Mouse (Mus musculus): ENCODE results near the gene Pafah1b1.

Pafah1b1 gene

DNA sequence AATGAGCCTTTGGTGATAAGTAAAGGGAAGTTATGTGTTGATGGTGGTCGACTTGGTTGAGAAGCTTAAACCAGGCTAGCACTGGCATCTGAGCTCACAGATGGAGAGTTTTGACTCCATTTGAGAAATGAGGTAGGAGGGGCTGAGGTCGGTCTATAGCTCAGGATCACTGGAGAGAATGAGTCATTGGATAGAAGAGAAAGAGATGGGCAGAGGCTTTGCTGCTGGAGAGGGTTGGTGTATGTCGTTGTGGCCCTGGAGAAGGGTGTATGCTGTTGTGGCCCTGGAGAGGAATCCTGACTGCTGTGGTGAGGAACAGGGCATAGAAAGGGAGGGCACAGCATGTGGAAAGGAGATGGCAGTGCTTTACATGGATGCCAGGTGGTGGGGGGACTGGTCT lies 68.5 kb downstream of the Pafah1b1 start:
- no peak for DNase-seq

DNA sequence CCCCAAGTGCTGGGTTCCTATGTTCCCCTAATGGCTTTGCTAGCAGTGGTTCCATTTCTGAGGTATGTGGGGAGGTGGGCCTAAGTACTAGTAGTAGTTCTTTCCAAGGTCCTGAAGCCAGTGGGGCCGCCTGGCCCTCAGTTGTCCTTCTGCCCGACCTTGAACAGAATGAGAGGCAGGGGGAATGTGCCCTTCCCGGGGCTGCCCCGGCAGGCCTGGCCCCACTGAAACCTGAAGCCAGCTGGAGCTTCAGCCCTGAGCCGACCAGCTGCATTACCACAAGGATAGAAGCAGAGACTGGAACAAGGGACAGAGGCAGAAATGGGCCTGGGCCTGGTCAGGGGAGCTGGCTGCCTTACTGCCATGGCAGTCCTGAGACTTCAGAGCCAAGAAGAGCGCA lies 71.1 kb downstream of the Pafah1b1 start:
- DNase-seq, result no peak

DNA sequence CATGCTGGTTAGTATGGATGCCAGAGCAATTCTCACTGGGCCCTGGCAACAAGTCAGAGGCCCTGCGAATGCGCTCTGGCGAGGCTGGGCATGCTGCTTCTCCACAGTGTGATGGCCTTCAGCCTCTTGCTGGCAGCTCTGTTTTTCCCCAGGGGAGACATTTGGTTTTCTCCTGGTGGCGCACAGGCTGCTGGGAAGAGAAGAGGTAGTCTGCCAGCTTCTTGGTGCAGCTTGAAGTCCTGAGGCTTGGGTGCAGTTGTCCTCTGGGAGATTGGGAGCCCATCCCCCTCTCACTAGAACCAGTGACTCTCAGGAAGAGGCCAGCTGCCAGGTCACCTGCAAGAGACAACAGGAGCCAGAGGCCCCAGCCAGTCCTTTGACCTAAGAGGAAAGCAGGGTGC lies 71.7 kb downstream of the Pafah1b1 start:
- DNase-seq, result peak; percentile 66

DNA sequence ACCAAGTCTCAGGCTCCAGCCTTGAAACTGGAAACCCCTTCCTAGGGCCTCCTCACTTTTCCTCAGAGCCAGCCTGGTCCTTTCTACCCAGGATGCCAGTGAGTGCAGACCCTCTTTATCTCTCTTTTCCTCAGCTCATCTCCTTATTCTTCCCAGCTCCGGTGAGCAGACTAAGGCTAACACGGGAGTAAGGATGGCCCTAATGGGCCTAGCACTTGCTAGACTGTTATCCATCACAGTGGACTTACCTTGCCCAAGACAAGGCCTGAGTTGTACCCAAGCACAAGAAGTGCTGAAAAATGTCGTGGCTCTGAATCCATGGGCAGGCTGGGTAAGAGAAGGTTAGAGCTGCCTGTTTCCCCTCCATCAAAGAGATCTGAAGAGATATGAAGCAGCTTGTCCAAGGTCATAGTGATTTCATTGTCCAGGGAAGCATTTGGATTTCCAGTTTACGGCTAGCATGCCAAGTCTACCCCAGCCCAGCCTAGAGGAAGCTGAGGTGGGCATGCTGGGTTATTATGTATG lies 73.8 kb downstream of the Pafah1b1 start:
- peak; percentile 28 for DNase-seq

DNA sequence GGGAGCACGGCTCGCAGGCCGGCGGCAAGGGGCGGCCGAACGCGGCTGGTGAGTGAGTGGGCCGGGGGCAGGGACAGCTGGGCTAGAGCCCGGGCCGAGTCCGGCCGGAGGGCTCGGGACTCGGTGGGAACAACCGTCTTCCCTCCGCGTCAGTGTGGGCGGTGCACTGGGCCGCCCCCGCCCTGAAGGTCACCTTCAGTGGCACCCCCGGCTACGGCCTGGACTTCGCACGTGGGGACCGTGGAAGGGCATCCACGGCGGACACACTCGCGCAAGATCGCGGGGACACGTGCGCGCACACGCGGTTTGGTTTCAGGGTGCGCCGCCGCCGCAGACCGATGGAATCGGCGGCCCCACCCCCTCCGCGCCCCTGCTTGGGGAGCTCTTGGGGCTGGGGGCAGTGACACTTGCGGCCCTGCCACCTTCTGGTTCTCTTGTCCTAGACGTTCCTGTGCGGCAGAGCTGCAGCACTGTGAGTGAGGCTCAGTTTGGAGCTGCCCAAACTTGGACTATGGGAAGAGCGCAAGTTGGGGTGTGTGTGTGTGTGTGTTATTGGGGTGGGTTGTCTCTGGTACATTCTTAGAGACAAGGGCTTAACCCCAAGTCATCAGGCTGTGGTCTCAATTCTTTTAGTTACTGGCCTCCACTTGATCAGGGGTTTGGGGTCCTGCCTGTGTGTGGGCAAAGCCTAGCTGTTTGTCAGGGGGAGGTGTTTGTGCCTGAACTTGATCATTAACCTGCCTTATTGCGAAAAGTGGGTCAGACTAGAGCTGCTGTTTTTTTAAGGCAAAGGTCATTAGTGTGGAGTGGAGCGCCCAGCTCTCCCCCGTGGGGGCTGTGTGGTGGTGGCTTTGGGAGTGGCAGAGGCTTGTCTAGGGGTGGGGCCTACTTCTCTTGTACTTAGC lies 74.6 kb downstream of the Pafah1b1 start:
- DNase-seq, result peak; percentile 61

DNA sequence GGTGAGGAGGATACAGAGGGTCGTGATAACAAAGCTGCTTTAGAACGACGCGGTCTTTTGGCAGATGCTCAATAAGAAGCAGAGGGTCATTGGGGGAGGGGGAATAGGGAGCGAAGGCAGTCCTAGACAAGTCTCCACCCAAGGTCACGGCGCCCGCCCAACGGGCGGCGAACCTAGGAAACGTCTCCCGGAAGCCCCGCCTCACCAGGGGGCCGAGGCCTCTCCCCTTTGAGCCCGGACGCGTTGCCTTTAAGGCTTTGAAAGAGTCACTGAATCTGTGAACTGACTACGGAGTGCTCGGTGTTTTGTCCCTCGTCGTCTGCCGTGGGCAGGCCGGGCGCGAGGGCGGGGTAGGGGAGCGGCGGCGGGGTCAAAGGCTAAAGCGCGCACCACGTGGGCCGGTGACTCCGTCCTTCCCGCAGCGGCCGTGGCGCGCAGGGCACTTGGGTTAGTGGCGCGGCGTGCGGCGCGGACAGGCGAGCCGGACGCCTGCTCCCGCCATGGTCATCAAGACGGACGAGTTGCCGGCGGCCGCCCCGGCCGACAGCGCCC lies 75.3 kb downstream of the Pafah1b1 start, which contains the start of gene Cluh:
Gene Cluh (plus strand): TSS at position 401 of the 552 bp plus-strand sequence.
- peak; percentile 96 for DNase-seq

DNA sequence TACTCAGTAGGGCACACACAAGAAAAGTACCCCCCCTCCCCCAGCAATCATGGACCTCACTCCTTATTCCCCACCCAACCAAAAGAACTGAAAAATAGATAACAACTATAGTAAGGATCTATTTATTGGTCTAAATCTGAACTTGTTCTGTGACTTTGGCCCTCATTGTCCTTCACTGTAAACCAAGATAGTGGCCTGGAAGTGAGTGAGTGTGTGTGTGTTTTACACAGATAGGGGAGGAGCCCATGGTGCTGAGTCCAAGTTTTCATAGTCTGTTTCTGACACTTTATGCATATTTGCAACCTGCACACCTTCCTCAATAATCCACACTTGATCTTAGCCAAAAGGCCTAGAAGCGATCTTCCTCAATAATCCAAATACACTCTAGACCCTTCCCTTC lies 75.8 kb downstream of the Pafah1b1 start:
- no peak for DNase-seq

DNA sequence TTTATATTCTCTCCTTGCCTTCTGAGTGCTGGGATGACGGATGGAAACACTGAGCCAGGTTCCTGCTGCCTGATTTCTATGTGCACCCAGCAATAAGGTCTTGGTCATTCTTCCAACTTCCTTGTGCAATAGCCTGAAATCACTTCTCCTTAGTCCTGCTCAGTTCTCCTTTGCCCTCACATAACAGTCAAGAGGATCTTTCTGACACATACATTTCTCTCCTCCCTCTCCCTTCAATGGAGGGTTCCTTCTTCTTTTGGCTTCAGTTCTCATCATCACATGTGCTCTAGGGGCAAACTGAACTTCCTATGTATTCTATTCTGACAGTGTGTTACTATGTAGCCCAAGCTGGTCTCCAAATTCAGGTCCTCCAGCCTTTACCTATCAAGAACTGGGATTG lies 76.5 kb downstream of the Pafah1b1 start:
- DNase-seq, result peak; percentile 29

DNA sequence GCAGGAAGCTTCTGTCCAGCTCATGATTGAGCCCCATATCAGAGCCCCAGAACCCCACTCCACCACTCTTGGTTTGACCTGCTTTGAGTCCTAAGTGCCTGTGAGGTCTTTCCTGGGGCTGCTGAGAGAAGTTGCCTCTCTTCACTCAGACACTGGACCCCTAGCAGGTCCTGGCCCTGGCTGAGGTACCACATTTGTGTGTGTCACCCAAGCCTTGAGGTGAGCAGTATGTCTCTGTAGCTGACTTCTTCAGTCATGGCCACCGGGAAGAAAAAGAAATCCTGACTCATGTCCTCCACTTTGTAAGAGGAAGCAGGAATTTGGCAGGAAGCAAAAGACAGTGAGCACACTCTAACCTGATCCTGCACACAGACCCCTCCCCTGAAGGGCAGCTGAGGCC lies 84.8 kb downstream of the Pafah1b1 start:
- DNase-seq, result peak; percentile 34

DNA sequence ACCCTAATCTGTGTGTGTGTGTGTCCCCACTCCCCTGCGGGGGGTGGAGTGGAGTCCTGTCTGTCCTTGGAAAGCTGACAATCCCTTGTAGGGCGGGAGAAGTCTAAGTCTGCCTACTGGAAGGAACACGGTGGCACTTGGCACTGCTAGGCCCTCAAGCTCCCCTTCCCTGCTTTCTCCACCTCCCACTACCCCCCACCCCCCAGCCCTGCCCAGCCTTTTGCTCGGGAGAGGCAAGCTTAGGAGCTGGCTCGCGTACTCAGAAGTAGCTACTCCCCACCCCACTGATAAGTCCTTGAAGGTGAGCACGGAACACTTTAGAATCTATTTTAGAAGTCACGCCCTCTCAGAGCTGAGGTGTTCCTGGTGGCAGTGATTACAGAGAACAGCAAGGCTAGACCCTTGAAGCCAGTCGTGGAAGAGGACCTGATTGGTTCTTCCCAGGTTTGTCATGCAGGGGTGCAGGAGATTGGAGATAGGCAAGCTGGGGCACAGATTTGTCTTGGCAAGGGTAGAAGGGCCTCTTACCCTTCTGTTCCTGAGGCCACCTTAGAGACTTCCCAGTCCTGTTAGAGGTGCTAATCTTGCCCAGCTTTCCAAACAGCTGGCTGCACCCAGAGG lies 85.6 kb downstream of the Pafah1b1 start:
- DNase-seq, result peak; percentile 57

DNA sequence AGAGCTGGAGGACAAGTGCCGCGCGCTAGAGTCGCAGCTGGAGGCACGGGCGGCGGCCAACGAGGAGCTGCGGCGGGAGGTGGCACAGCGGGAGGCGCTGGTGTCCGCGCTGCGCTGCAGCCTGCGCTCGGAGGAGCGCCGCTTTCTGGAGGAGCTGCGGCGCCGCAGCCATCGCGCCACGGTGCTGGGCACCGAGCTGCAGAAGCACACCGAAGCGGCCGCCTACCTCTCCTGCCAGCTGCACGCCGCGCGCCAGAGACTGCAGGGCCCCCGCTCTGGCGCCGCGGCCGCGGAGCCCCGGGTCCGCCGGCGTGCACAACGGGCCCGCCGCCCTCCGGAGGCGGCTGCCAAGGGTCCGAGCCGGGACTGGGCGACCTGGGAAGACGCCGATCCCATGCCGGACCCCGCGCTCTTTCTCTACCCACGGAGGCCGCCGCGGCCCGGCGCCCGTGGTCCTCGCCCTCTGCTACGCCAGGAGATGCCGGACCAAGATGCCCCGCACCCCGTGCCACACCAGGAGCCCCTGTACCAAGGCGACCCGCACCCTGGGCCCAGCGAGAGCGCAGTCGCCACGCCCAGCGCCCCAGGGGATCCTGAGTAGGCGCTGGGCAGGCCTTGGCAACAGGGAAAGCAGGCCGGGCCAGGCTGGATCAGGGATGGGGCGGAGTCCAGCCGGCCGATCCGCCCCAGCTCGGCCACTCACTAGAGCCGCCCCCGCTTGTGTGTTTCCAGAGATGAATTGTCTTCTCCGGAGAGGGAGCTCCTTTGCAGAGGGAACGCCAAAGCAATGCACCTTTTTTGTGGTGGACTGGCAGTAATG lies 86.3 kb downstream of the Pafah1b1 start:
- DNase-seq, result peak; percentile 85

DNA sequence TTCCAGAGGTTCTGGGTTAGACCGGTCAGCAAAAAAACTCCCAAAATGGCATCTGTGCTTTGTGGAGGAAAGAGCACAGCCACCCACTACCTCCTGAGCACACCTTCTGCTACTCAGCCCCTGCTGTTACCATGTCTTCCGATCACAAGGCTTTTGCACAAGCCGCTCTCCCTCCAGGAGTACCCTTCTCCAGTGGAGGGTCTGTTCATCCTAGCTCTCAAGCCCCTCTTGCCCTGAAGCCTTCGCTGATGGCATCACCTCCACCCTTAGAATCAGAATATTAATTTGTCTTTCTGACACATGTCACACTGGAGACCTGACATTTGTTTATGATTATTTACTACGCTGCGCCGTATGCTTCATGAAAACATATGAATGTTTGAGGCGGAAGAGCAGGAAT lies 87.0 kb downstream of the Pafah1b1 start:
- DNase-seq, result no peak

DNA sequence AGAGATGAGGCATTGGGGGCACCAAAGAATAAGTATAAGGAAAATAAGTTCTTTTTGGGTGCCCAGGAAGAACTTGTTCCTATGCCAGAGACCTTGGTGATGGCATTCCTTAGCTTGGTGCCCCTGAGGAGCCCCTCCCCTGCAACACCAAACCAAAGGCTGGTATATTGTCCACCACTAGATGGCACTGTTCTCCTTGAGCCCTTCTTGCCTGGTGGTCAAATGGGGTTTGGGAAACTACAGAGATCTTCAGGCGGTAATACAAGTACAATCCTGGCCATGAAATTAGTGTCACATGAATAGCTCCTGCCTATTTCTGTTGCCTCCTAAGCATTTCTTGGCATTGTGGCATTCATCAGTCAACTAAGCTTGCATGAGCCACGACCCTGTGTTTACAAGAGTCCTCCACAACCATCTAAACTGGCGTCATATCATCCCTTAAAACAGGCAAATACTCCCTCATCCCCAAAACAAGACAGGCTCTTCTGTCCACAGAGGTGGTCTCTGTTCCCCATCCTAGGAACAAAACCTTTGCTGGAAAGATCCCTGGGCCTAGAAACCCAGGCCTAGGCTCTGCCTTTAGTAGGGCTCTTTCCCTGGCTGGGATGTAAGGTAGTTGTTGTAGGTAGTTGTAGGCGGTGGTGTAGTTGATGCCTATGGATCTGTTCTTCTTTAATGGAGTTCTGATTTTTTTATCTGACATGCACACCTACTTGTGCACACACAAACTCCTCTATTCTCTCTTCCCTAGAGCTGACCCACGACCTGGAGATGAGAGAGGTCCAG lies 89.8 kb downstream of the Pafah1b1 start:
- DNase-seq, result peak; percentile 87

DNA sequence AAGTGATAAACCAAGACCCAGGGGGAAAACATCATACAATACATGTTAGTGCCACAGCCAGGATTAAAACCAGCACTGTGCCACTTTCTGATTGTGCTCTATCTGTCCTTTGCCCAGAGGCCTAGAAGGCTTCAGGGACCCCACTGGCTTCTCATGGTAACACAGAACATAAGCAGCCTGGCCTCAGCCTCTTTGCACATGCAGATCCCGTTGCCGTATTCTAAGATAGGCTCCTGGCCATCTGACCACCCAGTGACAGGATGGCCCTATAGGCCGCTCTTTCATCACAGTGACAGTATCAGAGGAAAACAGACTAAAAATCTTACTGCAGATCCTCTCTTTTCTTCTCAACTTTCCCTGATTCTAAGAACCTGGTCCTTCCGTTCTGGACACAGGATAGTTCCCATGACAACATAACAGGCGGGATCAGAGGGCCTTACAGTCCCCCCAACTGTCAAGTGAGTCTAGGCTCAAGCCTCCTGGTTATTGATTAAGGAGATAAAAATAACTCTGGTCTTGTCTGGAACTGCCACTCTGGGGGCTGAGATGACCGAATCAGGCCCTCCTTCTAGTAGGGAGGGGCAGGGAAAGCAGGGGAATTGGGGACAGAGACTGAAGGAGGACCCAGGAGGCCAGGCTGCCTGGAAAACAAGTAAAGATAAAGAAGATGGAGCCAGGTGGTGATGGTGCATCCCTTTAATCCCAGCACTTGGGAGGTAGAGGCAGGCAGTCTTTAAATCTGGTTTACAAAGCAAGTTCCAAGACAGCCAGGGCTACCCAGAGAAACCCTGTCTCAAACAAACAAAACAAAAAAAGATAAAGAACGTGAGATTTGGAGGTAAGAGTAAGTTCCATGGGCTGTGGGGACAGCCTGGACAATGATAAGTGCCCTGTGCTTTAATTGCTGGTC lies 92.3 kb downstream of the Pafah1b1 start:
- DNase-seq, result no peak

DNA sequence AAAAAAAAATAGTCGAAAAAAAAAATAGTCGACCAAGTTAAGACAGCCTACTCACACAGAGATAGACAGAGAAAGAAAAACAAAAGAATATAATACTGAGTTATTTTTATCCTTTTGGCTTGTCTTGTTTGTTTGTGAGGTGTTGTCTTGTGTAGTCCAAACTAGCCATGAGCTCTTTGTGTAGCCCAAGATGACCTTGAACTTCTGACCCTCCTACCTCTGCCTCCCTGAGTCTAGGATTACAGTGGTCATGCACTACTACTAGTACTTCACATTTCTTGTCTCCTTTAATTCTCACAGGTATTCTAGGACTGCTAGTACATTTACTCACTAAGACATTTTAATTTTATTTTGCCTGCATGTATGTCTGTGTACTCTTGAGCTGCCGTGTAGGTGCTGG lies 97.0 kb downstream of the Pafah1b1 start:
- DNase-seq, result no peak

DNA sequence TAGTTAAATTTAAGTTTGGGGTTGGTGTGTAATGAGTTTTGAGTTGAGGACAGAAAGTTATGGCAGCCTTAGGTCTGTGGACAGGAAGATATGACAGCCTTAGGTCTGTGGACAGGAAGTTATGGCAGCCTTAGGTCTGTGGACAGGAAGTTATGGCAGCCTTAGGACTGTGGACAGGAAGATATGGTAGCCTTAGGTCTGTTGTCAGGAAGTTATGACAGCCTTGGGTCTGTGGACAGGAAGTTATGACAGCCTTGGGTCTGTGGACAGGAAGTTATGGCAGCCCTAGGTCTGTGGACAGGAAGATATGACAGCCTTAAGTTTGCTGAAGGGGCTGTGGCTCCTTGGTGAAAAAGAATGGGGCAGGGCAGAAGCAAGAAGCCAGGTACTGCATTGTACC lies 99.1 kb downstream of the Pafah1b1 start:
- no peak for DNase-seq
